Mouse (Mus musculus) left cerebral cortex, adult 8-10 months (tissue): ENCODE results near the gene Armcx5. TPM values are rescaled to one million over a fixed set of nuclear protein-coding genes. Genes with fewer than 3 reads are reported as not detected.
A peak's percentile ranks its signal among the peaks of the same experiment; 100 is the strongest.
"Not testable (repeated sequence)": the region's sequence is repeated elsewhere in the genome, so short reads cannot be mapped to it uniquely, and the experiment has no call there.

Source experiments
- DNase-seq, 2 experiments: peaks; one replicate each; pipeline ENCODE4 v3.0.0; 2022; ENCODE audit warnings: low spot score in 2 of 2
- total RNA-seq, 4 experiments: library from RNA; stranded (reverse); gene quantifications; 2 replicates each; pipeline ENCODE4 v1.2.4; 2022

The Armcx5 gene
- total RNA-seq: 10 to 100 TPM; 39.1 to 47.5 (median 40.0) TPM

GRCm38 (mm10) chrX:135742304-135743055 lies at the start of gene Armcx5, which contains the start of gene Gprasp1:
Gene Armcx5, plus strand, starts transcription at chrX:135742733.
Gene Gprasp1, plus strand, starts transcription at chrX:135742733.
- peak; percentile 75 to 87 for DNase-seq

GRCm38 (mm10) chrX:135693633-135694032 lies 48.9 kb upstream of the Armcx5 start, which contains the start of gene Tcp11x2:
Gene Tcp11x2, minus strand, starts transcription at chrX:135693790.
- no peak for DNase-seq

- DNase-seq: no peak
These were observed 39.4 kb upstream of the Armcx5 start for GRCm38 (mm10) chrX:135703111-135703510.

GRCm38 (mm10) chrX:135704349-135704748 lies 38.2 kb upstream of the Armcx5 start:
- no peak for DNase-seq

- DNase-seq: no peak
These were observed 29.7 kb upstream of the Armcx5 start for GRCm38 (mm10) chrX:135712845-135713244.

GRCm38 (mm10) chrX:135725161-135725560 lies 17.4 kb upstream of the Armcx5 start, which contains the start of gene Tmsb15a:
Gene Tmsb15a, minus strand, starts transcription at chrX:135725261.
- no peak for DNase-seq

- DNase-seq: no peak
These were observed 3.6 kb upstream of the Armcx5 start for GRCm38 (mm10) chrX:135738730-135739520.

GRCm38 (mm10) chrX:135743056-135743355 lies 473 bp downstream of the Armcx5 start:
- DNase-seq: no peak

GRCm38 (mm10) chrX:135745376-135745775 lies 2.8 kb downstream of the Armcx5 start:
- DNase-seq: not testable (repeated sequence)

- DNase-seq: peak in 1 of 2 experiments; percentile 64
These were observed 10.3 kb downstream of the Armcx5 start for GRCm38 (mm10) chrX:135752832-135753231.

- DNase-seq: no peak
These were observed 19.2 kb downstream of the Armcx5 start for GRCm38 (mm10) chrX:135761707-135762106.

GRCm38 (mm10) chrX:135768043-135768548 lies 25.6 kb downstream of the Armcx5 start:
- no peak for DNase-seq

- DNase-seq: no peak
These were observed 26.0 kb downstream of the Armcx5 start for GRCm38 (mm10) chrX:135768565-135768964.

GRCm38 (mm10) chrX:135791536-135791935 lies 49.0 kb downstream of the Armcx5 start:
- no peak for DNase-seq

GRCm38 (mm10) chrX:135792326-135792725 lies 49.8 kb downstream of the Armcx5 start:
- DNase-seq: no peak

- DNase-seq: peak; percentile 35 to 61
These were observed 53.2 kb downstream of the Armcx5 start for GRCm38 (mm10) chrX:135795591-135796304.

- DNase-seq: not testable (repeated sequence)
These were observed 54.0 kb downstream of the Armcx5 start for GRCm38 (mm10) chrX:135796305-135797211.
